Mouse (Mus musculus) spleen, adult 12 weeks (tissue): ENCODE data around the gene Lrrc46.

ENCODE experiments used
- DNase-seq: peaks from one replicate; pipeline ENCODE4 v3.0.0; 2022; ENCODE audit warnings: low spot score

Lrrc46 gene

DNA sequence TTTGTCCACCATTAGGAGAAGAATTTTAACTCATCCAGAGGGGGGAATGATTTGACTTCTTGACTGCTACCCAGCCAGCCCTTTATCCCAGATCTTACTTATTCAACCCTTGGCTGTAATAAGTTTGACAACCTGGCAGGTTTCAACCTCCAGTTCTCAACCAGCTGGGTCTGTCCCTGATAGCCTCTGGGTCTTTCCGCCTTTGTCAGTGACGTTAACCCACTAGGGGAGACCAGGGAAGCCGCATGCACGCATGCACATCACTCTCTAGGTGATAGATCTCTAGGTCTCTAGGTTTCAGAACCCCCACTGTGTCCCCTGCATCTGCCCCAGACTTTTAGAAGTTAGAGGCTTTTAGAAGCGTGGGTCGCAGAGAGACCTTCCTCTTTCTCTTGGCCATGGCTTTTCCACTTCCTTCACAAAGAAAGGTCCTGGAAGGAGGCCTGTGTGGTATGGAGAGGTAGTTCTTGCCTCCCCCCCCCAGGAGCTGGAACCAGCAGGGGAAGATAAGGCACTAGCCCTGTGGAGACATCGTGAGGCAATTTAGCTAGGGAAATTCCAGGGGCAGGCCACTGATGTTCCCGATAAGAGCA is 31.9 kb downstream of the Lrrc46 start:
- DNase-seq: no peak

DNA sequence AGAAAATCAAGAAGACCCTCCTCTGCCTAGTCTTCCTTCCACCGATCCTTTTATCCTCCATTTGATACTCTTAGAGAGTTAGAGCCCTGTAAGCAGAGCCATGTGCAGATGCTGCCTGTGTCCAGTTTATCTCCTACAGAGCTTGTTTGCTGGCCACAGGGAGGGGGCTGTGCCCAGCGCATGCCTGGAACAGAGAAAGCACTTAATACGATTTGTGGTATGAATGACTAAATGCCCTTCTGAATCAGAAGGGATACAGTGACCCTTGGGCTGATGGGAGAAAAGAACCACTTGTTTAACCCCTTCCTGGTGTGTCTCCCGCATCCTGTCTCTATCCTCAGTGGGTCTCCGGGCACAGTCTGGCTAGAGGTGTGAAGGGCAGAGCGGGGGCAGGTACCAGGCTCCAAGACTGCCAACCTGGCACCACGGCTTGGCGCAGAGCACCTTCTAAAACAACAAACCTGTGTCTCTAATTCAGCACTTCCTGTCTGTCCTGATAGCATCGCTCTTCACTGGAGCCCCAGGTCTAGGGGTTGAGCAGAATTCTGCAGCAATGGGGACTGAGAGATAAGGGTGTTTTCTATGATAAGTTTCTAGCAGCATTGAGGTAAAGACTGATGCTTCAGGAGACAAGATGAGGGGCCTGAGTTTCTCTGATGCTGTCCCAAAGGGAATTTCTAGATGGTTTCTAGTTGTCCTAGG is 34.0 kb downstream of the Lrrc46 start:
- DNase-seq: no peak

DNA sequence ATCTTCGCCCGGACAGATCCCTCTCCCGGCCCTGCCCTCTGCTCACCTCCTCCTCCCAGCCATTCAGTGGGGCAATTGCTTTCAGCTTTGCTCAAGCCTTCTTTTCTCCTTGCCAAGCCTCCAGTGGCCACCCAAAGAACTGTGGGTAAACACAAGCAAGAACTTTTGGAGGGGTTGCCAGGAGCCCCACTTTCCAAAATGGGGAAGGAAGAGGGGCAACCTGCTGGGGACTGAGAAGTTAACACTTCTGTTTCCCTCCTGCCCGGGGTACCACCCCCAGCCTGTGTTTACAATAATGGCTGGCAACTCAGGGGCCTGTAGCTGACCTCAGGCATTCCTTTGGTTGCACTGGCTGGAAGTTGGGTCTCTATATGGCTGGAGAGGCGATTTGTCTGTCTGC is 38.0 kb downstream of the Lrrc46 start:
- no peak for DNase-seq

DNA sequence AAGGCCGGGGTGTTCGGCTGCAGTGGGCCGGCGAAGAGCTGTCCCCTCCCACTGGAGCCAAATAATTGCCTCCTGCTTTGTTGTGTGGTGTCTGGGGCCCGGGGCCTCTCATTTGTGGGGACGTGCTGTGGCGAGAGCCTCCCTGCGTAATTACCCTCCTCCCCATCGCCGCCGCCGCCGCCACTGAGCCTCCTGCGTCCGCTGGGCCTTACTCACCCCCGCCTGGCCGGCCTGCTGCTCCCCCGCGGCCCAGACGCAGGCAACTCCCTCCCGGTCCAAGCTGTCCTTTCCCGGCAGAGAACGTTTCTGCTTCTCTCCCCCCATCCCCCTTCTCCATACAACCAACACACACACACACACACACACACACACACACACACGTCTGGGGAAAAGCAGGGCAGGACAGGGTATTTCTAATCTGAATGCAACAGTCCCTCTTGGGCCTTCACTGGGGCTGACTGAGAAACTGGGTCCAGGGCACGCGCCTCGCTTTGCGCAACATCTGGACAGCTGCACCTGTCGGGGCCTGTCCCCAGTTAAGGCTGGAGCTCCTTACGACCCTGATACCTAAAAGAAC is 43.7 kb downstream of the Lrrc46 start:
- no peak for DNase-seq

DNA sequence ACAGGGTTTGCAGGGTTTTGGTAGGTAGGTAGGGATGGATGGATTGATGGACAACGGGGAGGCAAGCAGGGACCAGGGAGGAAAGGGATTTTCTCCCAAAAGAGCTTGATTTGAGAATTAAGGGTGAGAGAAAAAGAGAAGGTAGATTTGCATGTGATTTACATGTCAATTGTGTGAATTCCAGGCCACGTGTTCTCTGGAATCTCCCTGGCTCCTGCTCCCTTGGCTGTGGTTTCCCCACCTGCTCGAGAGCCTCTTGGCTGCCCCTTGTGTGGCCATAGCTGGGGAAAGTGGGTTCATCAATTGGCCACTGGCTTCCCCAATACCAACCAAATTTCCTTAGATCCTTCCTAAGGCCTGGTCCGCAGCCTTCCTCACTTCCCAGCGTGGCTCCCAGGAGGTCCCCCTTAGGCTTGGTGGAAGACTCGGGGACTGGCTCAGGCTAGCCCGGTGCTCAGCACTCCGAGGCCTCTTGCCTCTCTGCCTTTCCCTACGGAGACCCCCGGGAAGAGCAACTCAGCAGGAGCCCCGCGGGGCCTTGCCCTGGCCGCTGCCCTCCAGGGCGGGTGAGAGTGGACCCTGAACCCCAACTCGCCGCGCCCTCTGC is 44.3 kb downstream of the Lrrc46 start:
- DNase-seq: no peak

DNA sequence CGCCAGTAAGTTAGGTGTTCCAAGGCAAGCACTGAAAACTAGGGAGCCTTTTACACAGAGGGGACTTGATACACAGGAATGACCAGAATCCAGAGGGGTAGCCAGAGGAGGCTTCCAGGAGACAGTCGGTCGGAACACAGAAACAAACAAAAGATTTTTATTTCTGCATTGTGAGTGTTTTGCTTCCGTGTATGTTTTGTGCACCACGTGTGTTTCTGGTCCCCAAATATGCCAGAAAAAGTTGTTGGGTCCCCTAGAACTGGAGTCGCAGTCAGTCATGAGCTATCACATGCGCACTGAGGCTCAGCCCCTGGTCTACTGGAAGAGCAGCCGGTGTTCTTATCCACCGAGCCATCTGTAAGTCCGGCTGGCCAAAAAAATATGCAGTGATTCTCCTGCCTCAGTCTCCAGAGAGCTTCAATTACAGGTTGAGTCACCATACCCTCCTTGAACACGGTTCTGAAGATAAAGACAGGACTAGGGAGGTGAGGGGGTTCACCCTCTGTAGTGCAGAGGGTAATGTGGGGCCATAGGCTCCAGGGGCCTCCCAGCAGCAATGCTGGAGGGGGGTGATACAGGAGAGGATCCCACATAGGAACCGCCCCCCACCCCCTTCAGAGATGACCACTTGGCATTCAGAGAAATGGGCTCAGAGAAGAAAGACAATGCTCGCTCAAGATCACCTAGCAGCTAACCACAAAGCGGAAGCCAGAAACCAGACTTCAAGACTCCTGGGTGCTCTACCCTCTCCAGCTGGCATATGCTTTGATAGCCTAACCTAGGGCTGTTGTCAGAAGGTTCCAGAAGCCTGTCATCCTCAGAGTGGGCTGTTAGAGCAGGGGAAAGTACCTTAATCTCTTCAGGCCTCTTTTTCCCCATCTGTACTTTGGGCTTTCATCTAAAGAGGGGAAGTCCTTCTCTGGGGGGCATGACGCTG is 45.1 kb downstream of the Lrrc46 start:
- DNase-seq: peak; percentile 20

DNA sequence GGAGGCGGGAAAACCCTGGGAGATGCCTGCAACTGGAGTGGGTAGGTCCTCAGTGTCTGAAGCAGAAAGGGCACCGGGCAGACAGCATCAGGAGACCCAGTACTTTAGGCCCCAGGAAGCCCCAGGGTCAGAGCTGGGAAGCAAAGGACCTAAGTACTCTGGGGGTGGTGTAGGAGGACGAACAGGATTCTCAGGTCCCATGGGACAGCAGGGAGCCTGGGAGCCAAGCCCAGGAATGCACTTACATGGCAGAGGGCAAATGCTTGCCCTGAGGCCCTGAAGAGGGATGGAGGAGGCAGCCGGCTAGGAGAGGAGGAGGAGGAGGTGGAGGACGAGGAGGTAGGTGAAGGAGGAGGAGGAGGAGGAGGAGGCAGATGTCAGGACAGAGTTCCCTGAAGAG is 46.2 kb downstream of the Lrrc46 start:
- DNase-seq: no peak

DNA sequence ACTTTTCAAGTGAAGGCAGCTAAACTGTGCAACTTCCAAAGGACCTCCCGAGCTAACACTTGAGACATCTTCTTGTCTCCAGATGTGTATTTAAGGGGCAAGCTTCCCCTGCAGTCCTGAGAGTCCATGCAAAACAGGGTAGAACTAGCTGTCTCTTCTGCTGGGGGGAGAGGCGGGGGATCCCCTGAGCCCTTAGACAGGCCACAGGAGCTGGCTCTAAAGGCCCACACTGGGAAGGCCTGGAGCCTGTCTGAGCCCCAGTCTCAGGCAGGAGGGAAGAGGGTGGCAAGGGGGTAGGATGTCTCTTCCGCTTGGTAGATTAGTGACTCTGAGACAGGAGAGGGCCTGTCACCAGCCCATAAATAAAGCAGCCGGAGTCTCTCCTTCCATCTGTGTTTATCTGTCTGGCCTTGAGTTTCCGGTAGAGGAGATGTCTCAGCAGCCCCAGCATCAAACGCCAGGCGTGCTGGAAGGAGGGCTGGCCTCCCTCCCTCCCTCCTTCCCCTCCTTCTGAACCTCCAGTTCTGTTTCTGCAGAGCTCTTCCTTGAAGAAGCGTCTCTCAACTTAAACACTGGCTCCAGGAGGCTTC is 48.4 kb downstream of the Lrrc46 start:
- no peak for DNase-seq

DNA sequence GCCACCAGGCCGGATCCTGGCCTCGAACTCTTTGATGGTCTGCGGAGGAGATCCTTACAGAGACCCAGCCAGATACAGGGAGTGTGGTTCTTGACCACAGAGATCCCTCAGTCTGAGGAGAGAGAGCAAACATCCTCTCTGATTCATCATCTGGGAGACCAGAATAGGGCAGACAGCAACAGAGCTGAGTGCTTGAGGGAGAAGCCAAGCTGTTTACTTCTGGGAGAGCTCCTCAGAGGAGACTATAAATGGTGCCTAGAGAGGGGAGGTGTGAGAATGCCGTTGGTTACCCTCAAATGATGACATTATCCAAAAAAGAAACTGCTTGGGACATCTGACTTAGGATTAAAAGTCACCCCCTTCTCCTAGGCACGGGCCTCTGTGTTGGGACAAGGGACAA is 49.7 kb downstream of the Lrrc46 start:
- no peak for DNase-seq

DNA sequence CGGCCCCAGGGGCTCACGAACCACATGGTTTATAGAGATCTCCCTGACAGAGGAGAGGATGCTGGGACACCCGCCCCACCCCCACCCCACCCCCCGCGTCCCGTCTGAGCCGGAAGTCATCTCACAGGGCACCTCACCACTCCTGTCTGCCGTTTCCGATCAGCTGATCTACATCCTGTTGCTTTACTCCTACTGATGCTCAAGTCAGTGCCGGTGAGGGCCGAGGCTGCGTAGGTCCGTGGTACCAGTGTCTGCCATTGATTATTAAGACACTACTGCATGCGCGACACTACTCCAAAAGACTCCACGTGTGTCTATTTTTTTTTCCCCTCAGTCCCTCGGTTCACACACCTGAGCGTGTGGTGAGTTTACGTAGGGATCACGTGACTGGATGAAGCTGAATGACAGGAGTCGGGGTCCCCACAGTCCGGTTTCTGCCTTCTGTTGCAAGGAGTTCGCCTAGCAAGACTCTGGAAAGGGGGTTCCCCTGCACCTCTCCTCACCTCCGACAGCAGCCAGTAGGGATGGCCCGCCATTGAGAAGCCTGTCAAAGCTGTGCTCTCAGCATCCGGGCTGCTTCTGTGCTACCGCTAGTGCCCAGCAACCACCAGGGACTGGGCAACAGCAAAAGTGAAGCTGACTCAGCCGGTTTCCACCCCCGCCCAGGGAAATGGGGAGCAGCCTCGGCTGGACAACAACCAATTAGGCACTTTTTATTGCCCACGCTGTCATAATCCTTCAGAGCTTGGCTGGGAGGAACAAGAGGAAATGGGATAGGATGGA is 53.1 kb downstream of the Lrrc46 start:
- peak; percentile 40 for DNase-seq

DNA sequence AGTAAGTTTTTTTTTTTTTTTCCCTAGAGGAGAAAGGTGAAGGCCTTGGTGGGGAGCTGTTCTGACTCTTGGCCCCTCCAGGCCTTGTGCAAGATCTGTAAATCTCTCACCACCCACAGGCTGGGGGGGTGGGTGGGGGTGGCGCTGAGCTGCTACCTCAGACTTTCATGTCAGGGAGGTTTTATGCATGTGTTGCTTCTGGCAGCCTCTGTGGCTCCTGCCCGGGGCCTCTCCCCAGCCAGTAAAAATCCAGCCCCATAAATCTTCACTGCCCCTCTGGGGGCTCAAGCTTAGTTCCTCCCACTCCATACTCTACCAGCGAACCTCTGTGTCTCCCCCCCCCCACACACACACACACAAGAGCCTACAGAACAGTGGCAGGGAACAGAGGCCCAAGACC is 54.7 kb downstream of the Lrrc46 start:
- no peak for DNase-seq

DNA sequence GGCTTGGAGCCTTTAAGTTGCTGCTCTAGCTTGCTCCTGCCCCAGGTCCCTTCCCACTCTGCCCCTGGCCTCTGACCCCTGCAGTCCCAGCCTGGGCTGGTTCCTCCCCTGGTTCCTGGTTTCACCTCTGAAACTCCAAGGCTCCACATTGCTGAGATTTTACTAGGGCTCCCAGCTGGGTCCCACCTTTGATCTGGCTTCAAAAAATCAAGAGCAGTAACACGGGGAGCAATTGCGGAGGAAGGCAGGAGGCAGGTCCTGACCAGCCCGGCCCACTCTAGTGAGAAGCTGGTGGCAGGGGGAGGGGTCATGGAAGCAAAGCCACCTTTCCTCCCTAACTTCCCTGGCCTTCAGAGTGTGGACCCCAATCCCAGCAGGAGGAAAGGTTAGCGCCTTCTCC is 56.3 kb downstream of the Lrrc46 start:
- no peak for DNase-seq
